Mouse (Mus musculus) yolk sac, embryonic 10.5 days (tissue): ENCODE data around the gene Gse1.

Source experiments
- DNase-seq: peaks from one replicate; pipeline ENCODE4 v3.0.0-alpha.2; 2017; ENCODE audit warnings: low spot score

The Gse1 gene

DNA sequence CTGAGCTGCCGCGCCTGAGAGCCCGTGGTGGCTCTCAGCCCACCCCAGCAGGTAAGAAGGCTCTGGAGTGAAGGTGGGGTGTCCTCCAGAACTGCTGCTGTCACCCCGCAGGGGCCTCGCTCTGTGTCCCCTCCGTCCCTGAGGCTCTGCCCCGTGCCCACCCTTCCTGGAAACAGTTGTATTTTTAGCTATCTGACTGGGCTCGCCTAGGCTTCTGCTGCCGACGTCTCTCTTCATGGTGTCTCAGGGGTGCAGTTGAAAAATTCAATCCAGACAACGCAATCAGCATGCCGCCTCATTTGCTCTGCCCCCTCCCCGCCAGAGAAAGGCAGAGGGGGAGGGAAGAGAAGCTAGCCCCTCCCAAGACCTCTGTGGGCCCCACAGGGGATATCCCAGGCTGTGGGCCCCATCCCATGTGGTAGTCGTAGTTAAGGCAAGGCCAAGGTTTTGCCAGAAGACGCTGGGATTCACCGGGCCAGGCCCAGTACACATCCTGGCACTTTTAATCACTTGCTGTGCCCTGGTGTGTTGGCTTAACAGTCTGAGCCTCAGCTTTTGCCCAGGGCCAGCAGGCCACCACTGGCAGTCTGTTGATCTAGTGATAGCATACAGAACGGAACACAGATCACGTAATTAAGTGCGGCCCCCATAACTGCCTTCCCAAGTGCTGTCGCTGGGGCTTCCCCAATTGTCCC is 328.1 kb downstream of the Gse1 start:
- DNase-seq: no peak

DNA sequence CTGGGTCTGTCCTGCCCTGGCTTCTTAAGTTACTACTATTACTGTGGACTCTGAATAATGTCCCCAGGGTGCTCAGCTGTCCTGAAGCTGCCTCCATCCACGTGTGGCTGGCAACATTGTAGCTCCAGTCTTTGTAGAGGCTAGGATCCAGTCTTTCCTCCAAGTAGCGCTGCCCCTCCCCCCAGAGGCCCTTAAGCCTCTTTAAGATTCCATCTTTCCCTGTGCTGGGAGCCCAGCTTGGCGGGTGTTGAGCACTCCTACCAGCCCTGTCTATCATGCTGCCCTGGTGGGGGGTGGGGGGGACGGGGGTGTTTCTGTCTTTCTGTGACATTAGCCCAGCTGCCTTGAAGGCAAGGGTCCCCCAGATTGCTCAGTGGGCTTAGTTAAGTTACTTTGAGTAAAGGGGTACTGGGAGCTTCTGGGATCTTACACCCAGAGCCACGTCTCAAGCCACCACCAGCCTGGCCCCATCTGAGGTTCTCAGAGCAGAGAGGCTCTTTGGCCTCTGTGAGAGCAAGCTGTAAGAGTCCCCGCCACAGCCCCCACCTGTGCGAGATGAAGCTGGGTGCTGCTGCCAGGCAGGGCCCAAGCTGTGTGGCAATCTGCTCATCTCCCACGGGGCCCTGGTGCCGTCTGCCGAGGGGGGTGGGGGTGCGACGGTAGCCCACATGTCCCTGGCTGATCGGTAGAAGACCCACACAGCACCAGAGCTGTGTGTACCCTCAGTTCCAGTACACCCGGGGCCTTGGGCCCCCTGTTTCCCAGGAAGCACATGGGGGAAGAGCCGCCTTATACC is 329.1 kb downstream of the Gse1 start:
- DNase-seq: no peak

DNA sequence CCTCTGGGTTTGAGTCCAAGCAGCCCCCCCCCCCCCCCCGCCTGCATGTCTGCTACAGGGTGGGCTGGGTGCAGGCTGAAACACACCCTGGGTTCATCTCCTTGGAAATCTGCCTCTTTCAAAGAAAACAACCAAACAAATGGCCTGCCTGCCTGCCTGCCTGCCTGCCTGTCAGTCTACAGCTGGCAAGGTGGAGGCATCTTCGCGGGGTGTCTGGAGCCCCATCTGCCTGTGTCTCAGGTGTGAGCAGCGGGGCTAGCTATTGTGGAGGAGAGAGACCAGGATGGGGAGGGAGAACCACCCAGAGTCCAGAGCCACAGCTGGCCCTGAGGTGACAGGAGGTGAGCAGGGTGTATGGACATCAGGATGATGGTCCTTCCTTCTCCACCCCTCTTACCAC is 329.9 kb downstream of the Gse1 start:
- no peak for DNase-seq

DNA sequence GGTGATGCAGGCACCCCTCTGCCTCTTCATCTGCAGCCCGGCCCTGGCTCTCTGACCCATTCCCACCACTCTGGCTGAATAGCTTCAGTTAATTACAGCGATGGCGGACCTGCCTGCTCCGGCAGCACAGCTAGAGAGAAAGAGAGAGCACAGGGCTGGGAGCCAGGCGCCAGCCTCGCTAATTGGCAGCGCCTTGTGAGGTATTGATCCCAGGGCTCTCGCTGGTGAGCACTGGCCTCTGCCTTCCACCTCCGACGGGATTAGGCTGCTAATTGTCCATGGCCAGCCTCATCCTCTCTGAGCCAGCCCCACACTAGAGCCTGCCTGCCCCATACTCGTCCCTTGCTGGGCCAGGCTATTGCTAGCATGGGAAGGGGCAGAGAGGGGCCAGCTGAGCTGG is 331.4 kb downstream of the Gse1 start:
- no peak for DNase-seq

DNA sequence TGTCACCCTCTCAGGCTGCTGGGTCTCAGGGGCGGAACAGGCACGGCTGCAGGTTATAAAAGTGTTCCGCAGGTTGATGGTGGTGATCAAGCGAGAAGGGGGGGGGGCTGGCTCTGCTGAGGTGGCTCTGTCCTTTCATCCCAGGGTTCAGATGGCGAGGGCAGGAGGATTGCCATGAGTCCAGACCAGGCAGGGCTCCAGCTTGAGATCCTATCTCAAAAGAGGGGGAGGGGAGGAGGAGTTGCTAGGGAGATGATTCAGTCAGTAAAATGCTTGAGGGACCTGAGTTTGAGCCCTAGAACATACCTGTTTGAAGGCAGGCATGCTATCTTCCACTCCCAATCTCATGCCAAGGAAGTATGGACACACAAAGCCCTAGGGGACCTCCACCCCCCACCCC is 332.3 kb downstream of the Gse1 start:
- DNase-seq: no peak

DNA sequence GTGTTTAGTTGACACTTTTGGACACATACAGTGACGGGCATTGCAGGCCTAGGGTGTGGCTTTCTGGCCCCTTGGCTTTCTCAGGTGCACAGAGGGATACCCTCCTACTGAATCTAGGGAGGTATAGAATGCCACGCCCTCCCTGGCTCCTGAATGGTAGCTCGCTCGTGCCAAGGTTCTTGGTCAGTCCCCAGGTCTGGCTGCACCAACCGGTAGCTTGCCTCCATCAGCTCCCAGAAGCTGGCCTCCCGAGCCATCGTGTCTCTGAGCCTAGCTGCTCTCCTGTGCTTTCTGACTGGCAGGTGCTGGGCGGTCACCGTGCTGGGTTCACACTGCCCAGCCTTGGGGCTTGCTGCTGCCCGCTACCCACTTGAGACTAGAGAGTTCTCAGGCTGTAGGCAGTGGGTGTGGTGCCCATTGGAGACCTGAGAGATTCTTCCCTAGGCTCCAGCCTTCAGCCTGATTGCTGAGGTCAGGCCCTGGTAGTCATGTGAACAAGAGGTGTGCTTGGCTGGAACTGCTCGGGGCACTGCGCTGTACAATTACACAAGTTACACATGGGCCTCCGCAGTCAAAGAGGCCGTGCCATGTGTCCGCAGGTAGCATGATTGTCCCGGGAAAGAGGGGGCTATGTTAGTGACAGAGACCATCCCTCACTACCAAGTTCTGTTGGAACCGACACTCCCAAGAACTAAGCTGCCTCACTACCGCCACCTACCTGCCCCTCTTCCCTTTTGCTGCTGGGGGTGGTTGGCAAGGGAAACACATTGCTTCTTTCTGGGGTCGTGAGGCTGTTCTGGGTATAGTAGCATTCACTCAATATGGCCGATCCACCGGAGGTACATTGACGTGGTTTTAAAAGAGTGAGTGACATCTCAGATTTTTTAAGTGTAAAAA is 333.5 kb downstream of the Gse1 start:
- DNase-seq: no peak

DNA sequence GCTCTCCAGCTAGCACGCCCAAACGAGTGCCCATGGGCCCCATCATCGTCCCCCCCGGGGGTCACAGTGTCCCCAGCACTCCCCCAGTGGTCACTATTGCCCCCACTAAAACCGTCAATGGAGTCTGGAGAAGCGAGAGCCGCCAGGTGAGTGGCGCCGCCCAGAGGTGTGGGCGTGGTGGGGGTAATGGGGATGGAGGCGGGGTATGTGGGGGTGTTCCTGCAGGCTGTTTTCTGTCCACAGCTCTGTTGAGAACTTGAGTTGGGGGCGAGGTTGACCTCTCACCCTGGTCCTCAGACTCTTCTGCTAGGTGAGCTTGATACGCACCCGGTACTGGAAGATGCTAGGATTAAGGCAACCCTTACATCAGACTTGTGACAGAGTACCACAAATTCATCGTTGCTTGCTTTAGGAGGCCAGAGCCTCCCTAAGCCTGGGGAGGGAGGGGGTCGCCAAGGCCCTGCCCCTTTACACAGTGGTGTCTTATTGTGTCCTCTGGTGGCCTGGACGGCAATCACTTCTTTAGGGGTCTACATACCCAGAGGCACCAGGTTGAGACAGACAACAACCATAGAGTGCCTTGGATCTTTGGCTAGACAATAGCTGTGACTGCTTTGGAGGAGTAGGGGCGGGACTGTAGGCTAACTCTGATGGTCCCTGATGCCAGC is 334.6 kb downstream of the Gse1 start:
- DNase-seq: no peak

DNA sequence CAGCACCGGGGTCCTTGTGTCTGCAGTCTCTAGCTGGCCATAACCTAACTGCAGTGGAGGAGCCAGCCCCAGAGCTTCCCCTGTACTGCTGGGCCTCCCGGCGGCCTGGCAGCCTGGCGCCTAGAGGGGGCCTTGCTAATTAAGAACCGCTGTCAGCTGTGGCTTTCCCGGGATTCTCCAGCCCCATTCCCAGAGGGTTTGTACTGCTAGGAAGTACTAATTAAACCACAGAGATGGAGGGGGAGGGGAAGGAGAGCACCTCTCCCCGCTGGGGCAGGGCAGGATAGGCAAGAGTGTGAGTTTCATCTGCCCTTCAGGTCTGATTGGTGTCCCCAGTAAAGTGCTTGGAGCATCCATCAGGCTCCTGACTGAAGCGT is 335.1 kb downstream of the Gse1 start:
- DNase-seq: no peak

DNA sequence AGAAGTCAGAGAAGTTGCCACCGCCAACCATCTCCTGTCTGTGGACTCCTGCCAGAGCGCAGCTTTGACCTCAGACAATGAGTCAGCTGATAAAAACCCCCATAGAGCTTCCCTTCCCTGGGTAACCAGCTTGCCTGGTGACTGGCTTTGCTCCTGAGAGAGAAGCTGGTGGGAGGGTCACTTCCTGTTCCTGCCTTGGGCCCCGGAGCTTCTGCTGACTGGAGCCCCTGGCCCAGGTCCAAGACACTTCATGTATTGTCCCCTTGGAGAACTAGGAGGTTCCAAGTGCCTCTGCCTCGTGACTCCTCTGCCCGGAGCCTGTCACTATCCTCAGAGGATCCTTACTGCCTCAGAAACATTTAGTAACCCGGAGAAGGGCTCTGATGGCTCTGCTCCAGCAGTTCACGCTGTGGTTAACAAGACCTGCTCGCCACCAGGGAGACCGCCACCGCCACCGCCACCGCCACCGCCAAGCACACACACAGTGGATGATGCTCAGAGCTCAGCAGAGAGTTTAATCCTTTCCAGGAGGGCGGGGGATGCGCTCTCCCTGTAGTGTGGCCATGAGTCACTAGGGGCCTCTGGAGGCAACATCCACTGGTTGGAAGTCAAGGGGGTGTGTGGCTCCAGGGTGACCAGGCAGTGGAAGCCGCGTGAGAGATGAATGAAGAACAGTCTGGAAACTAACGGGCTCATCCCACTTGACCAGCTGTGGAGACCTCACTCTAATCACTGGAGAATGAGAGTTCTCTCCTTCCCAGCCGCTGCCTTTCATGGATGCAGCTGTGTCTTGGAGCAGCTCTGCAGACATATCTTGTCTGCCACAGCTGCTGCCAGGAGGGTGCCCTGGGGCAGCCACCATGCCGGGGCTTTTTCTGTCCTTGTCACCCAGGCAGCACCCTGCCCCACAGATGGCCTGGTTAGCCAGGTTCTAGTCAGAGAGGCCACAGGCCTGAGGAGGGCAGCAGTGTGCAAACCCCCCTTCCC is 335.9 kb downstream of the Gse1 start:
- DNase-seq: peak; percentile 56

DNA sequence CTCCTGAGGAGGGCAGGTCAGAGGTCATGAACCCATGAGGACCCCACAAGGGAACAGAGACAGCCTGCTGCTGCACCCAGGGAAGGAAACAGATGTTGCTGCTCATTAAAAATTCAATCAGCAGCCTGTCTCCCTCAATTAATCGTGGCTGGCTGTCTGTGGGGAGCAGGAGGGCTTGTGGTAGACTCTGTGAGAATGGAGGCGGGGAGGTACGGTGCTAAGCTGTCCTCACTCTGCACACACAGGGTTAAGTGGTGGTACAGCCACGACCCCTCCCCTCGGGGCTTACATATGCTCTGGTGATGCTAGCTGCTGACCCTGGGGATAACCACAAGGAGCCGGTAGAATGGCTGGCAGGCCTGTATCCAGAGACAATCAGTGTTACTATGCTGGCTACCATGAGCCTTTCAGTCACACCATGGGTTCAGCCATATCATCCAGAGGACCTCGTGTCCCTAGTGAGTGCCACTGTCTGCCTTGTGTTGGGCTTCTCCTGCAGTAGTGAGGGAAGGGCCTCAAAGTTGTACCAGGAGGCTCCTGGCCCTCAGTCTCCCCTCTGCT is 337.0 kb downstream of the Gse1 start:
- DNase-seq: no peak

DNA sequence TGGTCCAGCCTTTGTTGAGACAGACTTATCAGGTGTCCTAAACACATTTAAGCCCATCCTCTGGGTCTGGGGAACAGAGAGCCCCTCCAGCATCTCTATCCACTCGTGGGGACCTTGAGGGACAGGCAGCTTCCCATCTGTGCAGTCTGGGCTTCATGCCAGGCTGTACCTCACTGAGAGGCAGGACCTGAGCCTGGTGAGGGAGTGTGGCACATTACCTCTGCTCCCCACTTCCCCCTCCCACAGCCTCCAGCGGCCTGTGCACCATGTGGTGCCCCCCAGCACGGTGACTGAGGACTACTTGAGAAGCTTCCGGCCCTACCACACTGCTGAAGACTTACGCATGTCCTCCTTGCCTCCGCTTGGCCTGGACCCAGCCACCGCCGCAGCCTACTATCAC is 338.4 kb downstream of the Gse1 start:
- DNase-seq: no peak

DNA sequence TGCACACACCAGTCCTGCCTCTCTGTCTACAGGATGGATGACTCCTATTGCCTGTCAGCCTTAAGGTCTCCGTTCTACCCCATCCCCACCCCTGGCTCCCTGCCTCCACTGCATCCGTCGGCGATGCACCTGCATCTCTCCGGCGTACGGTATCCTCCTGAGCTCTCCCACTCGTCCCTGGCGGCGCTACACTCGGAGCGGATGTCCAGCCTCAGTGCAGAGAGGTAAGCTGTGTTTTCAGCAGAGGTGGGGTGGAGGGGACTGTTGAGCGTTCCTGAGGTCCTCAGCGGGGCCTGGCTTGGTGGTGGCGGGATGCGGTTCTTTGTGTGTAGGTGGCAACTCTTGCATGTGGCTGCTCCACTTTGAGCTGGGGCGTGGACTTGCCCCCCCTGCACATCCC is 339.5 kb downstream of the Gse1 start:
- no peak for DNase-seq

DNA sequence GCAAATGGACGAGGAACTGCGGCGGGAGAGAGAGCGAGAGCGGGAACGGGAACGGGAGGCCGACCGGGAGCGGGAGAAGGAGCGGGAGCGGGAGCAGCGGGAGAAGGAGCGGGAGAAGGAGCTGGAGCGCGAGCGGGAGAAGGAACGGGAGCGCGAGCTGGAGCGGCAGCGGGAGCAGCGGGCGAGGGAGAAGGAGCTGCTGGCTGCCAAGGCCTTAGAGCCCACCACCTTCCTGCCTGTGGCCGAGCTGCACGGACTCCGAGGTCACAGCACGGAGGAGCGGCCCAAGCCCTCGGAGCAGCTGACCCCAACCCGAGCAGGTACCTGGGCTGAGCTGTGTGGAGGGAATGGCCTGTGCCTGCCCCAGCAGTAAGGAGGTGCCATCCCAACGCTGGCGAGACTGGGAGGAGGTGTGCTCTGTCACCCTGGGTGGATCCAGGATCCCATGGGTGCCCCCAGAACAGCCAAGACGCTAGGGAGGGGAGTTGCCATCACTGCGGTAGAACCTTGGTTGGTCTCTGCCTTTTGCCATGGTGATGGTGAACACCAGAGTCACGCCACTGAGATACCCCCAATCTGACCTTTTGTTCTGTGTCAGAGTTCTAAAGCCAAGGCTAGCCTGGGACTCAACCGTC is 340.0 kb downstream of the Gse1 start:
- no peak for DNase-seq

DNA sequence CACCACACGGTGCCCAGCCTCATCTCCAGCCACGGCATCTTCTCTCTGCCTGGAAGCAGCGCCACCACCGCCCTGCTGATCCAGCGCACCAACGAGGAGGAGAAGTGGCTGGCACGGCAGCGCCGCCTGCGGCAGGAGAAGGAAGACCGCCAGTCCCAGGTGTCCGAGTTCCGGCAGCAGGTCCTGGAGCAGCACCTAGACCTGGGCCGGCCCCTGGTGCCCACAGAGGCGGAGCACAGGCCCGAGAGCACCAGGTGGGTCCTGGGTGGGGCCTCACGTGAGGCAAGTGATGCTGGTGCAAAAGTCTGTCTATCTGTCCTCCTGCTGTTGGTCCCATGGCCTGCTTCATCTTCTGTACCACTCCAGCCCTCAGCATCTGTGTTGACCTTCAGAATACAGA is 340.9 kb downstream of the Gse1 start:
- DNase-seq: no peak

DNA sequence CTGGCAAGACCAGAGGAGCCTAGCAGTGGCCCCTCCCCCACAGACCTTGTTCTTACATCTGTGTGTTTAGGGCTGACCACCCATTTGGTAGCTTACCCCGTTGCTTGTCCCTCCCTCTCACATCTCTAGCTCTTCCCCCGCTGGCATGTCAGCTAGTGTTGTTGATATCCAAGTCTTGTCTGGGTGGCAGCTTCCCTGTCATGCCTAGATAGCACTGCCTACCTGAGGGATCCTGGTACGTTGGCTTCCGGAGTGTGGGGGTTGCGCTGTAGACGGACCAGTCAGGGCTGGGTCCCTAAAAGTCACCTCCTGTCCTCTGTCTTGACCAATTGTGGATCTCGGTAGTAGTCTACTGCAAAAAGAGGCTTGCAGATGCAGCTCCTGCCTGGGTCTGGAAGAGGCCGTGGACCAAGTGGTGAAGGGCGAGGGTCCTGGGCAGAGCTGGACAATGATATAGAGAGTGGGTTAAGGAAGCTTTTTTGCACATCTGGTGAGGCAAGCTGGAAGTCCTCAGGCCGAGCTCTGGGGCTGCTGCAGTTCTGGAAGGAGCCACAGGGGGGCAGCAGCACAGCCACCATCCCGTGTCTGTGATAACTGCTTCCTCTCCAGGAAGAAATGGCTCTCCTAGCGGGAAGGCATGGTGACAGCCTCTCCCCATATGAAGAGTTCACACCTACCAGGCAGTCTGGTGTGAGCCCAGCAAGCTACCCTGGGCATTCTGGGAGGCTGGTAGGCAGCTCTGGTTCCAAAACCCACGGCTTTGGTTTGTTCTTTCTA is 341.9 kb downstream of the Gse1 start:
- peak; percentile 57 for DNase-seq

DNA sequence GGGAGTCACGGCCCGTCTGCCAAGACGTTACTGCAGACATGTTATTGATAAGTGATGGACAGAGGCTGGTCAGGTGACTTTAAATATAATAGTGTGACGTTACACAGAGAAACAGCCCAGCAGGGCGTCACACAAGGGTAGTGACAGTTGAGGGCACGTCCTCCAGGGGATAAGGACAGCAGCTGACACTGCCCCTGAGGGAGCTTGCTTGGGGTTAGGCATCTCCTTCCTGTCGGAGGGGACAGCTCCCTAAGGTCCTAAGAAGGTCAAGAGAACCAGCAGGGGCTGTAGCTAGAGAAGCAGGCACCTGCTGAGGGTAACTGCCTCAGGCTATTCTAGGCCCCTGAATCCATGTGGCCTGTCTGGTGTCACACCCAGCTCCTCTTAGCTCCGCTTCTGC is 343.3 kb downstream of the Gse1 start:
- DNase-seq: no peak

DNA sequence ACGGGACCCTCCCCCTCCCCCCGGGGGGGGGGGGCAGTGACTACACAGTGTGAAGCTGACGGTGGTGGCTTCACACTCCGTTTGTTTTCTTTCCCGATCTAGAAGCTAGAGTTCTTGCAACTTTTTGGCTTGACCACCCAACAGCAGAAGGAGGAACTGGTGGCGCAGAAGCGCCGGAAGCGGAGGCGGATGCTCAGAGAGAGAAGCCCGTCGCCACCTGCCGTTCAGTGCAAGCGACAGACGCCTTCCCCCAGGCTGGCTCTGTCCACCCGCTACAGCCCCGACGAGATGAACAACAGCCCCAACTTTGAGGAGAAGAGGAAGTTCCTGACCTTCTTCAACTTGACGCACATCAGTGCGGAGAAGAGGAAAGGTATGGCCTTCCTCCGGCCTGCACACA is 344.3 kb downstream of the Gse1 start:
- no peak for DNase-seq

DNA sequence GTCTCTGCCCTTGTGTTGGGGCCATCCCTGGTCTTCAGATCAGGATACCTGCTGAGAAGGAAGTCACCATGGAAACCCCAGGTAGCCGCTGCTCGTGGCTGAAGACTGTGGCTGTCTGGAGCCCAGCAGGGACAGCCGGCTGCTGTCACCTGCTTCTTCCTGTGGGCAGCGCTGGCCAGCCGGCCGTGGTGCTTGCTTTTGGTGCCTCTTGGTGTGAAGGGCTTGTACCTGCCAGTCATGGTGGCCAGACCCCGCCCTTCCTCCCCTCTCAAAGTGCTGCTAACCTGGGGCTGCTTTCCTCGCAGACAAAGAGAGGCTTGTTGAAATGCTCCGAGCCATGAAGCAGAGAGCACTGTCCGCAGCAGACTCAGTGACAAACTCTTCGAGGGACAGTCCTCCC is 345.6 kb downstream of the Gse1 start:
- no peak for DNase-seq

DNA sequence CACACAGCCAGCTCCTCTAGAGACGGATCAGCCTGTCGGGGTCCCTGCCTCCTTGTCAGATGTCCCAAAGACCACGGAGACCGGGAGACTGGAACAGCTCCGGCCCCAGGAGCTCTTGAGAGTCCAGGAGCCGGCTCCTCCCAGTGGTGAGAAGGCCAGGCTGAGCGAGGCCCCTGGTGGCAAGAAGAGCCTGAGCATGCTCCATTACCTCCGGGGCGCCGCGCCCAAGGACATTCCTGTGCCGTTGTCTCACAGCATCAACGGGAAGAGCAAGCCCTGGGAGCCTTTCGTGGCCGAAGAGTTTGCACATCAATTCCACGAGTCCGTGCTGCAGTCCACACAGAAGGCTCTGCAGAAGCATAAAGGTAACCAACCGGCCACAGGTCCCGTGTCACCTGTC is 346.7 kb downstream of the Gse1 start:
- no peak for DNase-seq
